Mouse (Mus musculus): ENCODE data around the gene N4bp2. TPM values are rescaled to one million over a fixed set of nuclear protein-coding genes. Genes with fewer than 3 reads are reported as not detected.
"Not testable (repeated sequence)": the region's sequence is repeated elsewhere in the genome, so short reads cannot be mapped to it uniquely, and the experiment has no call there.

Gene N4bp2
- polyA plus RNA-seq, 1 experiment from 2014 or later, result 25.0 TPM

- no peak overlapping the region for H3K27ac ChIP-seq
Observed at GRCm38 (mm10) chr5:65768007-65768406, 4.7 kb downstream of the N4bp2 start.

GRCm38 (mm10) chr5:65770065-65770464 is 6.7 kb downstream of the N4bp2 start:
- Histone ChIP-seq H3K9me3 (no peaks in the 10 kb centered on the region), H3K27me3 (replicated peaks) (no peaks in the 10 kb centered on the region), H3K4me2 (replicated peaks) (no peak overlapping the region), H3K4me3 (replicated peaks) (no peak overlapping the region), H3K9ac (no peak overlapping the region), H3K27ac (no peak overlapping the region), H3K4me1 (replicated peaks) (0 out of 2 replicates have a peak, but pooled peaks cover 2% of the 10 kb centered on the region), H3K36me3 (no peaks in the 10 kb centered on the region)
- no peak for ATAC-seq
- WGBS, result 95% methylated on average over 7 of the region's 7 CpGs

More at GRCm38 (mm10) chr5:65768007-65768406, 4.7 kb downstream of the N4bp2 start:
- 0 out of 2 replicates have a peak, but pooled peaks cover 2% of the 10 kb centered on the region for H3K4me1 ChIP-seq (replicated peaks)
- H3K4me2 ChIP-seq (replicated peaks), result no peak overlapping the region
- H3K27me3 ChIP-seq (replicated peaks), result no peaks in the 10 kb centered on the region
- no peaks in the 10 kb centered on the region for H3K9me3 ChIP-seq
- H3K9ac ChIP-seq, result no peak overlapping the region
- no peak overlapping the region for H3K4me3 ChIP-seq (replicated peaks)
- ATAC-seq, result no peak
- WGBS, result 78% methylated on average over 5 of the region's 5 CpGs
- no peaks in the 10 kb centered on the region for H3K36me3 ChIP-seq

GRCm38 (mm10) chr5:65770493-65770892 is 7.2 kb downstream of the N4bp2 start:
- Histone ChIP-seq H3K9me3 (no peaks in the 10 kb centered on the region), H3K36me3 (no peaks in the 10 kb centered on the region), H3K27me3 (replicated peaks) (no peaks in the 10 kb centered on the region), H3K4me1 (replicated peaks) (0 out of 2 replicates have a peak, but pooled peaks cover 2% of the 10 kb centered on the region), H3K27ac (no peak overlapping the region), H3K4me2 (replicated peaks) (no peak overlapping the region), H3K4me3 (replicated peaks) (no peak overlapping the region), H3K9ac (no peak overlapping the region)
- WGBS, result 83% methylated on average over 4 of the region's 4 CpGs
- no peak for ATAC-seq

GRCm38 (mm10) chr5:65773957-65774356 is 10.6 kb downstream of the N4bp2 start:
- H3K9me3 ChIP-seq; H3K27ac ChIP-seq; H3K4me1 ChIP-seq (replicated peaks); H3K27me3 ChIP-seq (replicated peaks); ATAC-seq; H3K9ac ChIP-seq; H3K4me2 ChIP-seq (replicated peaks); H3K4me3 ChIP-seq (replicated peaks): not testable (repeated sequence)
- 97% methylated on average over 3 of the region's 3 CpGs for WGBS
- peaks cover 16% of the 10 kb centered on the region for H3K36me3 ChIP-seq

- no peak overlapping the region for H3K27ac ChIP-seq
- H3K4me3 ChIP-seq (replicated peaks), result no peak overlapping the region
- peaks cover 16% of the 10 kb centered on the region for H3K36me3 ChIP-seq
- no peaks in the 10 kb centered on the region for H3K9me3 ChIP-seq
- no peak overlapping the region for H3K9ac ChIP-seq
- H3K4me1 ChIP-seq (replicated peaks), result no peaks in the 10 kb centered on the region
- no peaks in the 10 kb centered on the region for H3K27me3 ChIP-seq (replicated peaks)
- no peak for ATAC-seq
- no peak overlapping the region for H3K4me2 ChIP-seq (replicated peaks)
- WGBS, result 85% methylated on average over 4 of the region's 4 CpGs
Observed at GRCm38 (mm10) chr5:65776166-65776565, 12.8 kb downstream of the N4bp2 start.

- Histone ChIP-seq H3K36me3 (peaks cover 16% of the 10 kb centered on the region), H3K4me2 (replicated peaks) (no peak overlapping the region), H3K9me3 (no peaks in the 10 kb centered on the region), H3K27ac (no peak overlapping the region), H3K27me3 (replicated peaks) (no peaks in the 10 kb centered on the region), H3K9ac (no peak overlapping the region), H3K4me3 (replicated peaks) (no peak overlapping the region), H3K4me1 (replicated peaks) (no peaks in the 10 kb centered on the region)
- WGBS, result 95% methylated on average over 3 of the region's 3 CpGs
- no peak for ATAC-seq
Observed at GRCm38 (mm10) chr5:65776907-65777306, 13.6 kb downstream of the N4bp2 start.

- H3K4me2 ChIP-seq (replicated peaks); H3K27me3 ChIP-seq (replicated peaks); H3K9ac ChIP-seq; H3K4me3 ChIP-seq (replicated peaks); H3K27ac ChIP-seq; ATAC-seq; H3K4me1 ChIP-seq (replicated peaks); H3K9me3 ChIP-seq: not testable (repeated sequence)
- H3K36me3 ChIP-seq, result peaks cover 21% of the 10 kb centered on the region
- 91% methylated on average over 4 of the region's 4 CpGs for WGBS
Observed at GRCm38 (mm10) chr5:65778986-65779385, 15.7 kb downstream of the N4bp2 start.

- WGBS, result 80% methylated on average over 3 of the region's 3 CpGs
- no peaks in the 10 kb centered on the region for H3K4me1 ChIP-seq (replicated peaks)
- H3K9me3 ChIP-seq, result no peaks in the 10 kb centered on the region
- H3K4me3 ChIP-seq (replicated peaks), result no peak overlapping the region
- no peak for ATAC-seq
- H3K27ac ChIP-seq, result no peak overlapping the region
- no peaks in the 10 kb centered on the region for H3K27me3 ChIP-seq (replicated peaks)
- no peak overlapping the region for H3K9ac ChIP-seq
- no peak overlapping the region for H3K4me2 ChIP-seq (replicated peaks)
- H3K36me3 ChIP-seq, result peaks cover 21% of the 10 kb centered on the region
Observed at GRCm38 (mm10) chr5:65779401-65780063, 16.2 kb downstream of the N4bp2 start.

GRCm38 (mm10) chr5:65781147-65781715 is 17.9 kb downstream of the N4bp2 start:
- H3K27me3 ChIP-seq (replicated peaks), result no peaks in the 10 kb centered on the region
- ATAC-seq, result no peak
- H3K9me3 ChIP-seq, result no peaks in the 10 kb centered on the region
- WGBS, result 80% methylated on average over 5 of the region's 5 CpGs
- H3K4me3 ChIP-seq (replicated peaks), result no peak overlapping the region
- H3K9ac ChIP-seq, result no peak overlapping the region
- no peak overlapping the region for H3K4me2 ChIP-seq (replicated peaks)
- peaks cover 18% of the 10 kb centered on the region for H3K36me3 ChIP-seq
- H3K4me1 ChIP-seq (replicated peaks), result no peaks in the 10 kb centered on the region
- no peak overlapping the region for H3K27ac ChIP-seq

- Histone ChIP-seq H3K36me3 (peaks cover 10% of the 10 kb centered on the region), H3K4me1 (replicated peaks) (no peaks in the 10 kb centered on the region), H3K4me3 (replicated peaks) (no peak overlapping the region), H3K27ac (no peak overlapping the region), H3K9me3 (no peaks in the 10 kb centered on the region), H3K27me3 (replicated peaks) (no peaks in the 10 kb centered on the region), H3K9ac (no peak overlapping the region), H3K4me2 (replicated peaks) (no peak overlapping the region)
- ATAC-seq, result no peak
- 65% methylated on average over 13 of the region's 13 CpGs for WGBS
Observed at GRCm38 (mm10) chr5:65781769-65782715, 18.7 kb downstream of the N4bp2 start.

- 85% methylated on average over 16 of the region's 16 CpGs for WGBS
- Histone ChIP-seq H3K4me2 (replicated peaks) (no peak overlapping the region), H3K36me3 (peaks cover 9% of the 10 kb centered on the region; the same call in 1 of the 2 replicates), H3K9me3 (no peaks in the 10 kb centered on the region), H3K4me3 (replicated peaks) (no peak overlapping the region), H3K27ac (no peak overlapping the region), H3K27me3 (replicated peaks) (no peaks in the 10 kb centered on the region), H3K4me1 (replicated peaks) (no peaks in the 10 kb centered on the region), H3K9ac (no peak overlapping the region)
- no peak for ATAC-seq
Observed at GRCm38 (mm10) chr5:65790604-65791225, 27.4 kb downstream of the N4bp2 start.

- Histone ChIP-seq H3K4me1 (replicated peaks) (no peaks in the 10 kb centered on the region), H3K27ac (no peak overlapping the region), H3K9me3 (no peaks in the 10 kb centered on the region), H3K9ac (no peak overlapping the region), H3K4me3 (replicated peaks) (no peak overlapping the region), H3K4me2 (replicated peaks) (no peak overlapping the region), H3K36me3 (peaks cover 9% of the 10 kb centered on the region; the same call in 1 of the 2 replicates), H3K27me3 (replicated peaks) (no peaks in the 10 kb centered on the region)
- ATAC-seq, result no peak
- 91% methylated on average over 3 of the region's 3 CpGs for WGBS
Observed at GRCm38 (mm10) chr5:65794202-65794601, 30.9 kb downstream of the N4bp2 start.
